Mouse (Mus musculus): ENCODE data around the gene Sdcbp2.

- TF ChIP-seq E2F4 (IDR thresholded peaks at IDR 0.05; ENCODE audit: borderline replicate concordance, low read depth, low read length) (no peak), CTCF (IDR thresholded peaks at IDR 0.05 in 2 of 3, conservative IDR thresholded peaks at IDR 0.05 in 1 of 3; ENCODE audit: control insufficient read depth in 1 of 3, insufficient read depth in 1 of 3, low read depth in 2 of 3, low read length in 3 of 3, poor library complexity in 1 of 3, severe bottlenecking in 1 of 3) (no peak), NELFE (IDR thresholded peaks at IDR 0.05; ENCODE audit: low read depth, low read length) (no peak), HCFC1 (IDR thresholded peaks at IDR 0.05; ENCODE audit: low read depth, low read length) (no peak), ZMIZ1 (IDR thresholded peaks at IDR 0.05; ENCODE audit: low read depth, low read length) (no peak), MEF2A (IDR thresholded peaks at IDR 0.05; ENCODE audit: extremely low read depth, insufficient replicate concordance, low read depth, low read length, poor library complexity, severe bottlenecking) (no peak), EP300 (IDR thresholded peaks at IDR 0.05; ENCODE audit: low read depth in 1 of 2, low read length in 2 of 2) (no peak), MAFK (IDR thresholded peaks at IDR 0.05; ENCODE audit: borderline replicate concordance, low read depth, low read length) (no peak), CHD1 (IDR thresholded peaks at IDR 0.05; ENCODE audit: low read depth, low read length) (no peak), JUND (IDR thresholded peaks at IDR 0.05; ENCODE audit: low read depth, low read length) (no peak), TCF12 (IDR thresholded peaks at IDR 0.05; ENCODE audit: low read depth, low read length) (no peak)
Measured at GRCm38 (mm10) chr2:151575699-151576389, 3.4 kb downstream of the Sdcbp2 start.

Data from MEL (cell line).